Mouse (Mus musculus) cerebellum, adult 9-10 months (tissue): ENCODE data around the gene Gm28048.

Source experiments
- DNase-seq: peaks from one replicate; pipeline ENCODE4 v3.0.0; 2022

Gm28048 gene

DNA sequence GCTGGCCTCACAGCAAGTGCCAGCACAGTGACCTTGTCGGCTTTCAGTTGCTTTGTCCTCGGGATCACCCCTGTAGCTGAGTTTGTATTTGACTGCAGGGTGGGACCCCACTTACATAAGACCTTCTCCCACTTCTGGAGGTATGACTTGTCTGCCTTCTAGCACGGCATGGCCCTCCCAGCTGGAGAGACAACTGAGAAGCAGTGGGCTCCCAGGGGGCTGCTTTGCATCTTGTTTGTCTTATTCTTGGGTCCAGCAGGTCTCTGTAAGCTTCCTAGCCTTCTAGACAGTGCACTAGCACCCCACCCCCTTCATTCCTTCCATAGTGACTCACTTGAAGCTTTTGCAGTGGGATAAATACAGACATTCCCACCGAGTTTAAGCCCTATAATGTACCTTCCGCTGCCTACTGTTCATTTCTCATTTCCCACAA, 151.7 kb downstream of the Gm28048 start:
- no peak for DNase-seq

DNA sequence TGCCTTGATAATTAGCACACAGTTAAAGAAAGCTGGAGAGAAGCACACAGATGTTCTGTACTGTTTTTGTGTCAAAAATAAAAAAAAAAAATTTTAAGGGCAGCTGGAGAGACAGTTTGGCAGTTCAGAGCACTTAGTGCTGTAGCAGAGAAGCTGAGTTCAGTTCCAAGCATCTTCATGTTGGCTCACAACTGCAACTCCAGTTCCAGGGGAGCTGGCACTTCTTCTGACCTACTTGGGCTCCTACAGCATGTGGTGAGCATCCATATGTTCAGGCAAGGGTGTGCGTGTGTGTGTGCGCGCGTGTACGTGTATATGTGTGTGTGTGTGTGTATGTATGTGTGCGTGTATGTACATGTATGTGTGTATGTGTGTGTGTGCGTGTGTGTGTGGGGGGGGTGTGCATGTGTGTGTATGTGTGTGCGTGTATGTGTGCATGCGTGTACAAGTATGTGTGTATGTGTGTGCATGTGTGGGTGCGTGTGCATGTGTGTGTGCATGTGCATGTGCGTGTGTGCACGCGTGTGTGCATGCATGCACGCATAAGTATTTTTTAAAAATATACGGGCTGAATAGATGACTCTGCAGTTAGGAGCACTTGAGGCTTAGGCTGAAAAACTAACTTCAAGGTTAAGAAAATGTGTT, 152.8 kb downstream of the Gm28048 start:
- DNase-seq: no peak

DNA sequence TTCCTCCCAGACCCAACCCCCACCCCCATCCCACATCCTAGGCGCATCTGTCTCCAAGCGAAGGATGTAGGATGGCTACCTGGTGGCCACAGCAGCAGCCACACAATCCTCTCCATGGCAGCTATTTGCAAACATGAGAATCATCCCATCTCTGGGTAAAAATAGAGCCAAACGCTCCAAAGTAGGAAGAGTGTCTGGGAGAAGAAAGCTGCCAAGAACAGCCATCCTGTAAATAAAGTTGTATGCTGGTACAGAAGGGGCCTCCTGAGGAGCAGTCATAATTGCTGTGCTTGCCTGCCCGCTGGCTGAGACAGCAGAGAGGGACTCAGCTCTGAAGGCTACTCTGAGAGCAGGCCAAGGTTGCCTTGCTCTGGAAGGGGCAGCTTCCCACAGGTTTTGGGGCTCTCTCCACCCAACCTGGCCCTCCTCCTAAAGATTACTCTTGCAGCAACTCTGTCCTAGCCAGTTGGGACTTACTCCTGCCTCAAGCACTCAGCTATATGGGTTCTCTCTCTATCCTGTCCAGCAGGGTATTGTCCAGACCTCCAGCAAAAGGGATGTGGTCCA, 154.3 kb downstream of the Gm28048 start:
- DNase-seq: no peak

- DNase-seq: no peak
Measured at GRCm38 (mm10) chr11:22826665-22827064, 155.2 kb downstream of the Gm28048 start.

GRCm38 (mm10) chr11:22826051-22826450, 155.8 kb downstream of the Gm28048 start:
- no peak for DNase-seq

DNA sequence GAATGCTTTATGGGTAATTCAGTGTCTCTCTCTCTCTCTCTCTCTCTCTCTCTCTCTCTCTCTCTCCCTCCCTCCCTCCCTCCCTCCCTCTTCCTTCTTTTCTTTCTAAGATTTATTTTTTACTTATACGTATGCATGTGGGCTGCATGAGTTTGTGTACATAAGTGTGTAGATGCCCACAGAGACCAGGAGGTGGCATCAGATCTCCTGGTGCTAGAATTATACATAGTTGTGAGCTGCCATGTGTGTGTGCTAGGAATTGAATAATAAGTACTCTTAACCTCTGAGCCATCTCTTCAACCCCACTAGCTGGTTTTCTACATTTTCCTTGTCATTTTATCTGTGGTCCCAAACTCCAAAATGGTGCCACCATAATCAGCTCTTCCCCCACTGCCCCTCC, 156.3 kb downstream of the Gm28048 start:
- no peak for DNase-seq

DNA sequence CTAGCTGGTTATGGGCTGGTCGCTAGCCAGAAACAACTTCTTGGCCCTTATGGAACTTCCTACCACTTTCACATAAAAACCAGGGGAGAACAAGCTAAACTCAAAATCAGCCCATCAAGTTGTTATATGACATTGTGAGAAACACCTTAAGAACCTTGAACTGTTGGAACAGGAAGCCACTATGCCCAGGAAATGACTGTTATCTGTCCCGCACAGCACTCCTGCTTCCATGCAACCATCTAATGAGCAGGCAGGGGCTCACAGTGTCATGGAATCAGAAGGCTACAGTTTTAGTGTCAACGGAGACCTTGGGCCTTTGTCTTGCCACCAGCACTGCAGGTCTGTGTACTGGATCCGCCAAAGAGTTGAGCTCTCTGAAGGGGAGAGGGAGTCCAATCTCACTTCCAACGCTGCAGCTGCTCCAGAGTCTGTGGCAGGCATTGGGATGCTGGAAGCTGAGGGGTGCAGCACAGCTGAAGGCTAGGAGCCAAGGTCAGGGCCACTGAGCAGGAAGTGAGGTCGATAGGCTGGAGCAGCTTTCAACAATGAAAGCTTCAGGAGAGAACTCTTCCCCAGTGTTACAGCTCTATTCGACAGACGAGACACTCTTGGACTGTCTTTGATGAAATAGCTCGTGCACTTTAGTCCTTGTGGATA, 157.7 kb downstream of the Gm28048 start:
- DNase-seq: no peak

DNA sequence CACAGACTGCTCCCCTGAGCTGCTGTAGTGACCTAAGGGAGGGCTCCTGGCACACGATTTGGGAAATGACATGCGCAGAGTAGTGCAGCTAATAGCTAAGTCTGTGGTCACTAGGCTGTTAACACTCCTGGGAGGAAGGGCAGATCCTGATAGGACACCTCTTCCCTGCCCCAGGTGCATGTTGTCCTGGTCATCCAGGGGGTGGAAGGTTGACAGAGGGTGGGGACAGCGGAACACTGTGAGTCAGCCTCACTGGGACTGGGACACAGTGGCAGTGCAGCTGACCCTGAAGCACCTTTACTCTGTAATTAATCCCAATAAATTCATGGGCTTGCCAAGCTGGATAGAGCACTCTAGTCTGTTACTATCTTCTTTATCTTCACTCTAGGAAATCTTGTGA, 160.6 kb downstream of the Gm28048 start:
- no peak for DNase-seq

DNA sequence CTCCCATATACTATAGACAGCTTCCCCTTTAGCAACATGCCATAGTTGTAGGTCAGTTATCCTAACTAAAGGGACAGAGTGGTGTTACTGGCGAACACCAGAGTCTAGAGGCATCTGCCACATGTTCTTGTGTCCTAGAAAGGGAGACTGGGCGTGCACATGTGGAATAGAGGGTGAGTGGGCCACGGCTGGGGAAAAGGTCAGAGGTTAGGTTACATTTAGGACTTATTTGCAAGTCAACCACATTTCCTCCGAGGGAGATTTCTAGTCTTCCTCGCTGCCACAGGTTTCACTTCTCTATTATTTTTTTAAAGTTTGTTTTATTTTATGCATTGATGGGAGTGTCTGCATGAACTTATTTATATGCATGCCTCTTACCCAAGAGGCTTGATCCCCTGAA, 163.5 kb downstream of the Gm28048 start:
- no peak for DNase-seq

DNA sequence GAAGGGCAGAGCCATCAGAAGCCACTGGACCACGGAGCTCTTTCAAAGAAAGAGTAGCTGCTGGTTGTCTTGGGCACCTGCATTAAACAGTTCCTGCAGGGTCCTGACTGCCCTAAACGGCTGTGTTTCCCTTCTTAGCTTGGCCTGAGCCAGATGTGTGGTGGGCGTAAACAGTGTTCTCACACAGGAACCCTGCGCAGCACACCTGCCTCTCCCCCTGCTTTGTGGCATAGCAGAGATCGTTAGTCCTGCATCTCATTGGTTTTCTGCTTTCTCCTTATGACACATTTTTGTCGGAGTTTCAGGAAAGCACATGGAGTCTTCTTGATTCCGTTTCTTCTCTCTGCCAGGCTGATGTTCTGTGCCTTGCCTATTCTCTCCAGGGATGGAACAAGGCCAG, 166.0 kb downstream of the Gm28048 start:
- no peak for DNase-seq

GRCm38 (mm10) chr11:22815143-22815542, 166.7 kb downstream of the Gm28048 start:
- DNase-seq: no peak

DNA sequence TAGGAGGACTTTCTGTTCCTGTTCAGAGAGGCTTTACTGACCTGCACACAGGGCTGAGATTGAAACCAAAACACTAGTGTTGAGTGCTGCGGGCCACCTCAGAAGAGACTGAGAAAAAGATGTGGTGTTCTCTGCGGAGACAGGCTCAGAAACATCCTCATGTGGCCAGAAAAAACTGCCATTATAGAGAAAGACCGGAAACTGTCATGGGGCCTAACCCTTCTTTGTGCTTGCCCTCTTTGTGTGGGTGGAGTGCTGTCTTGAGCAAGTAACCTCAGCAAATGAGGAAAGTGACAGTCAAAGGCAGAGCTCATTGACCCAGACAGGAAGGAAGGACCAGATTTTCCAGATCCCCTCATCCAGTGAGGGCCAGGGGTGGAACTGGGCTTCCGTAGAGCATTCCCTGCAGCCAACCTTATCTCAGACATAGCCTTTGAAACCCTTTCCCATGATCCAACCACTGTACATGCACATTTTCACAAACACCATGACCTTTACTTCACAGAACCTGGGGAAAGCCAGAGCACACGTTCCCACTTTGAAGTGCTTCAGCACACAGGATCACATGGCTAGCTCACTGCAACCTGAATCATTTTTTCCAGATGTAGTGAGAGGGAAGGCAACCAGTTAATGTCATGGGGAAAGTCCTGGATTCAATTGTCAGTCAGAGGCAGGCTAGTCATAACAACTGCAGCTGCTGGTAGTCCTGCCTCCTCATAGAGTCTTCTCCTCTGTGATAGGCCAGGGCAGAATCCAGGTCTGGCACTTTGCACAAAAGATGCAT, 167.8 kb downstream of the Gm28048 start:
- no peak for DNase-seq

- DNase-seq: no peak
Measured at GRCm38 (mm10) chr11:22813427-22813826, 168.5 kb downstream of the Gm28048 start.

DNA sequence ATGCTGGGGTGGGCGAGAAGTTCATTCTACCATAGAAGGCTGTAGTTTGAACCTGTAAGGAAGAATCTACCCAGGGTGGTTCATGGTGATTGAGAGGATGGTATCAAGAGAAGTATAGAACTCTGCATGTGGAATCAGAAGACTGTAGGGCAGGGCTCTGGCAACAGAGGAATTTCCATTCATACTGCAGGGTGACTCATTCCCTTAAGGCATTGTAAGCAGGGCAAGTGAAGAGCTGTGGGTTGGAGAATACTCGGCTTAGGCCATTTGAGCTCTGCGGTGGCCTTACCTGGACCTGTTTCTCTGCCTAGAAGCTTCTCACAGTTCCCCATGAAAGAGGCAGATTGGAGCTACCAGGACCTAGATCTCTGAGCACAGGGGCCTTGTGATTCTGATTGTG, 170.5 kb downstream of the Gm28048 start:
- no peak for DNase-seq

DNA sequence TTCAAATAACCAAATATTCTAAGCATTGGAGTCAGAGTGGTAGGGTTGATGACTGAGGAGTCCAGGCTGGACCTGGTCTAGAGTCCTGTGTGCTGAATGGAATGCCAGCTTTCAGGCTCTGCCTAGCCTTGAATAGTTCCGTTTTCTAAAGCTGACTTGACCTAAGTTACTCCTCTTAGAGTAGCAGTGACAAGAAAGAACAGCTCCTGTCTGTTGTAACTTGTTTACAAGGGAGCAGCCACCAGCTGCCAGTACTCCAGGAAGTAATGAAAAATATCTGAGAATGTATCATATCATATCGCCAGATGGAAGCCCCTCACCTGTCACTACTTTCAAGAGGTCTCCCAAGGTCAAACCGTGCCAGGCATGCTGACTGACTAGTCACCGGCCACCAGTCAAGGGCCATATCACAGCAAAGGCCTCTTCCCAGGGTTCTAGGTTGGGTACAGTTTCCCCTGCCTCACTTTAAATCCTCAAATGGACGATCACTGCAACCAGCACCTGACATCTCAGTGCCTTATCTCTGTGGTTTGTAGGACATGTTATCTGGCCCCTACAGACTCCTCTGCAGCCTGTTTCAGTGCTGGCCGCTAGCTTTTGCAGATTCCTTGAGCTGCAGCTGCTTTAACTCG, 172.3 kb downstream of the Gm28048 start:
- DNase-seq: no peak

GRCm38 (mm10) chr11:22808040-22808439, 173.8 kb downstream of the Gm28048 start:
- no peak for DNase-seq

DNA sequence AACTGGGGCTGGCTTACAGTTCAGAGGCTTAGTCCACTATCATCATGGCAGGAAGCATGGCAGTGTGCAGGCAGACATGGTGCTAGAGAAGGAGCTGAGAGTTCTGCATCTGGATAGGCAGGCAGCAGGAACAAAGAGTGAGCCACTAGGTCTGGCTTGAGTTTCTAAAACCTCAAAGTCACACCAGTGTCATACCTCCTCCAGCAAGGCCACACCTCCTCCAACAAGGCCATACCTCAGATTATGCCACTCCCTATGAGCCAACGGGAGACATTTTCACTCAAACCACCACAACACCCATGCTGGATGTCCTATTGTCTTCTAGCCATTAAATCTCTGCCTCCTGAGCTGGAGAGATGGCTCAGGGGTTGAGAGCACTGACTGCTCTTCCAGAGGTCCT, 176.7 kb downstream of the Gm28048 start:
- no peak for DNase-seq

DNA sequence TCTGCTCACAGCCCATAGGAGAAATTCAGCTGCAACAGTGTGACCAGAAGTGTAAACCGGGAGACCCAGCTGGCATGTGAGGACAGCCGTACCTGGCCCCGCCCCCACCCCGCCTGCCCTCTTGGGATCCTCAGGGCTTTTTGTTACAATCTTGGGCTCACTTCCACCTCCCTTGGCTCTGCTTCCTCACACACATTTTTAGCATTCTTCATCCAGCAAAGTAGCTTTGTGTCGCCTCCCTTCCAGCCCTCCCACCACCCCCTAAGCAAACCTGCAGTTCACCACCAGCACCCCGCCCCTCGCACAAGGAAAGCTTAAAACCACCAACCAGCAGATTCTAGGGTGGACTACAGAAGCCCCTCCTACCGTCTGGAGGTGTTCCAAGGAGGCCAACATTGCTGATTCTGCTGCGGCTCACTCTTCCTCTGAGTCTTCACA, 181.9 kb downstream of the Gm28048 start:
- DNase-seq: no peak

GRCm38 (mm10) chr11:22798916-22799315, 183.0 kb downstream of the Gm28048 start:
- no peak for DNase-seq

DNA sequence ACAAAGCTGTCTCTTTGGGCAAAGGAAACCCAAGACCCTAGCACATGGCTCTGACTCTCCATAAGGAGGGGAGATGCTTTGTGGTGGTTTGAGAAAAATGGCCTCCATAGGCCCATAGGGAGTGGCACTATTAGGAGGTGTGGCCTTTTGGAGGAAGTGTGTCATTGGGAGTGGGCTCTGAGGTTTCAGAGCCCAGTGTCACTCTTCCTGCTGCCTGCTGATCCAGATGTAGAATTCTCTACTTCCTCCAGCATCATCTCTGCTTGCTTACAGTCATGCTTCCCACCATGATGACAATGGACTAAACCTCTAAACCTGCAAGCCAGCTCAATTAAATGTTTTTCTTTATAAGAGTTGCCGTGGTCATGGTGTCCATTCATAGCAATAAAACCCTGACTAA, 187.2 kb downstream of the Gm28048 start:
- DNase-seq: no peak

GRCm38 (mm10) chr11:22793881-22794203, 188.0 kb downstream of the Gm28048 start:
- DNase-seq: no peak

- no peak for DNase-seq
Measured at GRCm38 (mm10) chr11:22793176-22793880, 188.6 kb downstream of the Gm28048 start.

DNA sequence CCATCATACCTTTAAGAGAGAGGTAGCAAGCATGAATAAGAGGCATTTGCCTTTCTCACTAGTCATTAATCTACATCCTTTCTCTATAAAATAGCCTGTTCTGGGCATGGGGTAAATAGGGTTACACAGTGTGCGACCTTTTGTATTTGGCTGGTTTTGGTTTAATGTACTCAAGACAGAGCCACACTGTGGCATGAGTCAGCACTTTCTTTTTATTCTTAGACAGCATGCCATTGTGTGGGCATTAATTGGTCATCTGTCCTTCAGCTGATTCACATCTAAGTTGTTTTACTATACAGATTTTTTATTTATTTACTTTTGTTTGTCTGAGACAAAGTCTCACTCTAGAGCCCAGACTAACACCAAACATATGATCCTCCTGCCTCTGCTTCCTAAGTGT, 189.7 kb downstream of the Gm28048 start:
- no peak for DNase-seq
